Mouse (Mus musculus): Measurements from ENCODE around the gene Slc19a1.

DNA sequence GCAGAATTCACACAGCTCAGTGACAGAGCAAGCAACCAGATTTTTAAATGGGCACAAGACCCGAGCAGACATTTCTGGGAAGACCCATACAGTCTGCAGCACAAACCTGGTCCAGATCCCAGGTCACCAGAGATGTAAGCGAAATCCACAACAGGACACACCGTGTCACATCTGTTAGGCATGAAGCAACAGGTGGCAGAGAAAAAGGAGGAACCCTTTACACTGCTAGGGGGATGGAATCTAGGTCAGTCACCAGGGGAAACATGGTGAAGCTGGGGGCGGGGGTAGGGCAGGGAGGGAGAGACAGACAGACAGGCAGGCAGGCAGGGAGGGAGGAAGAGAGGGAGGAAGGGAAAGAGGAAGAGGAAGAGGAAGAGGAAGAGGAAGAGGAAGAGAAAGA is 76.1 kb downstream of the Slc19a1 start:
- no peak for TF ChIP-seq CTCF (IDR thresholded peaks at IDR 0.05; ENCODE audit: low read depth)
- TF ChIP-seq EP300 (IDR thresholded peaks at IDR 0.05; ENCODE audit: low read depth), result no peak
